Mouse (Mus musculus): ENCODE results near the gene Sowaha.

Sowaha gene

GRCm38 (mm10) chr11:53505026-53505663 lies 25.1 kb upstream of the Sowaha start:
- in situ Hi-C loops (cut with MseI, MboI): no loop called here

GRCm38 (mm10) chr11:53504376-53504775 lies 24.3 kb upstream of the Sowaha start:
- in situ Hi-C loops (cut with MseI, MboI): no loop called here

- in situ Hi-C loops (cut with MseI, MboI): no loop called here
Measured at GRCm38 (mm10) chr11:53503738-53504137, 23.7 kb upstream of the Sowaha start.

GRCm38 (mm10) chr11:53502039-53502765 lies 22.1 kb upstream of the Sowaha start:
- in situ Hi-C loops (cut with MseI, MboI): no loop called here

GRCm38 (mm10) chr11:53500569-53500968 lies 20.5 kb upstream of the Sowaha start:
- in situ Hi-C loops (cut with MseI, MboI): no loop called here

GRCm38 (mm10) chr11:53496946-53497345 lies 16.9 kb upstream of the Sowaha start:
- in situ Hi-C loops (cut with MseI, MboI): no loop called here

GRCm38 (mm10) chr11:53495417-53495816 lies 15.3 kb upstream of the Sowaha start:
- in situ Hi-C loops (cut with MseI, MboI): no loop called here

- in situ Hi-C loops (cut with MseI, MboI): no loop called here
Measured at GRCm38 (mm10) chr11:53493243-53493955, 13.3 kb upstream of the Sowaha start.

- in situ Hi-C loops (cut with MseI, MboI): no loop called here
Measured at GRCm38 (mm10) chr11:53491954-53492401, 11.9 kb upstream of the Sowaha start.

GRCm38 (mm10) chr11:53489421-53489820 lies 9.3 kb upstream of the Sowaha start:
- in situ Hi-C loops (cut with MseI, MboI): no loop called here

- in situ Hi-C loops (cut with MseI, MboI): no loop called here
Measured at GRCm38 (mm10) chr11:53489007-53489406, 8.9 kb upstream of the Sowaha start.

- in situ Hi-C loops (cut with MseI, MboI): no loop called here
Measured at GRCm38 (mm10) chr11:53486822-53487594, 6.9 kb upstream of the Sowaha start.

- in situ Hi-C loops (cut with MseI, MboI): no loop called here
Measured at GRCm38 (mm10) chr11:53486351-53486750, 6.3 kb upstream of the Sowaha start.

- in situ Hi-C loops (cut with MseI, MboI): no loop called here
Measured at GRCm38 (mm10) chr11:53485719-53486118, 5.6 kb upstream of the Sowaha start.

GRCm38 (mm10) chr11:53483159-53483891 lies 3.3 kb upstream of the Sowaha start:
- in situ Hi-C loops (cut with MseI, MboI): no loop called here

- in situ Hi-C loops (cut with MseI, MboI): no loop called here
Measured at GRCm38 (mm10) chr11:53481088-53481730, 1.1 kb upstream of the Sowaha start.

- in situ Hi-C loops (cut with MseI, MboI): no loop called here
Measured at GRCm38 (mm10) chr11:53479171-53479782, 797 bp downstream of the Sowaha start.

- in situ Hi-C loops (cut with MseI, MboI): no loop called here
Measured at GRCm38 (mm10) chr11:53478383-53479170, 1.5 kb downstream of the Sowaha start.

- in situ Hi-C loops (cut with MseI, MboI): no loop called here
Measured at GRCm38 (mm10) chr11:53477833-53478232, 2.2 kb downstream of the Sowaha start.
